Mouse (Mus musculus) heart, embryonic 11.5 days (tissue): ENCODE results near the gene Ptger2. TPM values are rescaled to one million over a fixed set of nuclear protein-coding genes. Genes with fewer than 3 reads are reported as not detected.
A peak's percentile ranks its signal among the peaks of the same experiment; 100 is the strongest.
"Not testable (repeated sequence)": the region's sequence is repeated elsewhere in the genome, so short reads cannot be mapped to it uniquely, and the experiment has no call there.

Experiments
- ATAC-seq: fragments of 200-750 bp; cut with Nextera tagmentation; replicated peaks from 2 replicates; pipeline ENCODE4 v1.8.0; 2017; ENCODE audit warnings: moderate library complexity; ENCODE audit not compliant: insufficient number of reproducible peaks, low FRiP score, low TSS enrichment
- H3K27ac ChIP-seq: fragments of 300-500 bp; sonication (generic); 2 replicates; pipeline ENCODE4 v1.5.1; 2014; ENCODE audit warnings: mild to moderate bottlenecking, low read depth, low read length
- H3K27me3 ChIP-seq: fragments of 300-500 bp; sonication (generic); 2 replicates; pipeline ENCODE4 v1.6.1; 2014; ENCODE audit warnings: mild to moderate bottlenecking, low read length, mixed read lengths; ENCODE audit not compliant: control insufficient read depth, insufficient read depth
- H3K36me3 ChIP-seq: fragments of 300-500 bp; sonication (generic); 2 replicates; pipeline ENCODE4 v1.6.1; 2014; ENCODE audit warnings: mild to moderate bottlenecking, low read length, moderate library complexity, mixed read lengths; ENCODE audit not compliant: control insufficient read depth, insufficient read depth
- H3K4me1 ChIP-seq: fragments of 300-500 bp; sonication (generic); 2 replicates; pipeline ENCODE4 v1.6.1; 2014; ENCODE audit warnings: low read length; ENCODE audit not compliant: control insufficient read depth, insufficient read depth
- H3K4me2 ChIP-seq: fragments of 300-500 bp; sonication (generic); 2 replicates; pipeline ENCODE4 v1.6.1; 2014; ENCODE audit warnings: mild to moderate bottlenecking, moderate library complexity
- H3K4me3 ChIP-seq: fragments of 300-500 bp; sonication (generic); 2 replicates; pipeline ENCODE4 v1.5.1; 2014; ENCODE audit warnings: low read depth, low read length
- H3K9ac ChIP-seq: fragments of 300-500 bp; sonication (generic); 2 replicates; pipeline ENCODE4 v1.6.1; 2014; ENCODE audit warnings: mild to moderate bottlenecking, low read depth, low read length, moderate library complexity
- H3K9me3 ChIP-seq: fragments of 300-500 bp; sonication (generic); replicated peaks from 2 replicates; pipeline ENCODE4 v1.6.1; 2016; ENCODE audit warnings: low read length; ENCODE audit not compliant: control insufficient read depth
- WGBS: fragments of 180-500 bp; shearing (Covaris S2); extraction: QIAGEN DNeasy Blood & Tissue Kit; methylation state at CpG from one replicate; pipeline ENCODE4 v1.1.7; 2014; ENCODE audit not compliant: insufficient replicate concordance; 5-methylcytosine and 5-hydroxymethylcytosine counted together
- polyA plus RNA-seq: library from polyadenylated mRNA; unstranded; fragments of >200 nt; fragmentation: Nextera tagmentation; extraction: Ambion mirVana; gene quantifications from 2 replicates; pipeline ENCODE4 v1.2.1, GENCODE M21; 2014

Ptger2 gene
- not detected in 2 replicates for polyA plus RNA-seq

- not testable (repeated sequence) for H3K27ac ChIP-seq, ATAC-seq, H3K36me3 ChIP-seq, H3K9me3 ChIP-seq, H3K9ac ChIP-seq, H3K4me1 ChIP-seq
- WGBS: 69% methylated on average over 6 of the region's 6 CpGs
- peak within 1 kb of the TSS; percentile 50 for H3K4me3 ChIP-seq
- H3K27me3 ChIP-seq: peaks cover 21% of the 10 kb centered on the region
- H3K4me2 ChIP-seq: peak within 1 kb of the TSS; percentile 85
These were observed at the start of gene Ptger2 for GRCm38 (mm10) chr14:44987674-44988355. TSS of gene Ptger2 (plus strand) at chr14:44988195.

- no peak for ATAC-seq
- Histone ChIP-seq H3K36me3 (no peaks in the 10 kb centered on the region), H3K9ac (no peak overlapping the region), H3K27ac (no peak overlapping the region), H3K4me2 (no peak overlapping the region), H3K4me1 (no peaks in the 10 kb centered on the region), H3K4me3 (no peak overlapping the region), H3K27me3 (no peaks in the 10 kb centered on the region), H3K9me3 (no peaks in the 10 kb centered on the region)
- 79% methylated on average over 1 of the region's 1 CpGs for WGBS
These were observed 27.2 kb upstream of the Ptger2 start for GRCm38 (mm10) chr14:44960746-44961145.

- not testable (repeated sequence) for ATAC-seq, H3K4me1 ChIP-seq, H3K9me3 ChIP-seq, H3K9ac ChIP-seq, H3K27ac ChIP-seq, H3K4me2 ChIP-seq, H3K4me3 ChIP-seq, H3K36me3 ChIP-seq, H3K27me3 ChIP-seq
- 5% methylated on average over 4 of the region's 4 CpGs for WGBS
These were observed 10.7 kb upstream of the Ptger2 start for GRCm38 (mm10) chr14:44977278-44977677.

GRCm38 (mm10) chr14:44979887-44980286 is 8.1 kb upstream of the Ptger2 start:
- no peaks in the 10 kb centered on the region for H3K4me1 ChIP-seq

GRCm38 (mm10) chr14:44981490-44981889 is 6.5 kb upstream of the Ptger2 start:
- Histone ChIP-seq H3K4me2 (no peak overlapping the region), H3K9me3 (no peaks in the 10 kb centered on the region), H3K9ac (no peak overlapping the region), H3K27me3 (no peaks in the 10 kb centered on the region), H3K27ac (no peak overlapping the region), H3K36me3 (no peaks in the 10 kb centered on the region), H3K4me1 (no peaks in the 10 kb centered on the region), H3K4me3 (no peak overlapping the region)
- 7% methylated on average over 4 of the region's 4 CpGs for WGBS
- no peak for ATAC-seq

More at GRCm38 (mm10) chr14:44979887-44980286, 8.1 kb upstream of the Ptger2 start:
- WGBS: 28% methylated on average over 3 of the region's 3 CpGs
- H3K9me3 ChIP-seq: no peaks in the 10 kb centered on the region
- H3K4me3 ChIP-seq: no peak overlapping the region
- H3K9ac ChIP-seq: no peak overlapping the region
- no peak overlapping the region for H3K4me2 ChIP-seq
- no peaks in the 10 kb centered on the region for H3K27me3 ChIP-seq
- ATAC-seq: no peak
- H3K27ac ChIP-seq: no peak overlapping the region
- no peaks in the 10 kb centered on the region for H3K36me3 ChIP-seq

GRCm38 (mm10) chr14:44984106-44984505 is 3.9 kb upstream of the Ptger2 start:
- WGBS: 22% methylated on average over 9 of the region's 9 CpGs
- H3K9me3 ChIP-seq: no peaks in the 10 kb centered on the region
- H3K4me3 ChIP-seq: no peak overlapping the region
- H3K36me3 ChIP-seq: no peaks in the 10 kb centered on the region
- no peak overlapping the region for H3K9ac ChIP-seq
- H3K4me1 ChIP-seq: no peaks in the 10 kb centered on the region
- no peak overlapping the region for H3K4me2 ChIP-seq
- no peak for ATAC-seq
- H3K27me3 ChIP-seq: peaks cover 6% of the 10 kb centered on the region
- no peak overlapping the region for H3K27ac ChIP-seq

GRCm38 (mm10) chr14:44986248-44986647 is 1.7 kb upstream of the Ptger2 start:
- Histone ChIP-seq H3K27me3 (peaks cover 18% of the 10 kb centered on the region), H3K9me3 (no peaks in the 10 kb centered on the region), H3K27ac (no peak overlapping the region), H3K4me2 (no peak overlapping the region), H3K9ac (no peak overlapping the region), H3K4me3 (no peak overlapping the region), H3K36me3 (no peaks in the 10 kb centered on the region), H3K4me1 (no peaks in the 10 kb centered on the region)
- no peak for ATAC-seq

- no peaks in the 10 kb centered on the region for H3K9me3 ChIP-seq
- peak overlapping the region; percentile 85 for H3K4me2 ChIP-seq
- no peak for ATAC-seq
- 3% methylated on average over 14 of the region's 14 CpGs for WGBS
- peaks cover 21% of the 10 kb centered on the region for H3K27me3 ChIP-seq
- H3K4me3 ChIP-seq: peak overlapping the region; percentile 50
- no peak overlapping the region for H3K27ac ChIP-seq
- H3K36me3 ChIP-seq: no peaks in the 10 kb centered on the region
- H3K4me1 ChIP-seq: no peaks in the 10 kb centered on the region
- H3K9ac ChIP-seq: no peak overlapping the region; the same call in 1 of the 2 replicates
These were observed 541 bp downstream of the Ptger2 start for GRCm38 (mm10) chr14:44988456-44989016.
